Mouse (Mus musculus): ENCODE measurements around the gene Wdr77. TPM values are rescaled to one million over a fixed set of nuclear protein-coding genes. Genes with fewer than 3 reads are reported as not detected.
A peak's percentile ranks its signal among the peaks of the same experiment; 100 is the strongest.
"Not testable (repeated sequence)": the region's sequence is repeated elsewhere in the genome, so short reads cannot be mapped to it uniquely, and the experiment has no call there.

Gene Wdr77
- polyA plus RNA-seq, 1 experiment = 36.5 TPM

DNA sequence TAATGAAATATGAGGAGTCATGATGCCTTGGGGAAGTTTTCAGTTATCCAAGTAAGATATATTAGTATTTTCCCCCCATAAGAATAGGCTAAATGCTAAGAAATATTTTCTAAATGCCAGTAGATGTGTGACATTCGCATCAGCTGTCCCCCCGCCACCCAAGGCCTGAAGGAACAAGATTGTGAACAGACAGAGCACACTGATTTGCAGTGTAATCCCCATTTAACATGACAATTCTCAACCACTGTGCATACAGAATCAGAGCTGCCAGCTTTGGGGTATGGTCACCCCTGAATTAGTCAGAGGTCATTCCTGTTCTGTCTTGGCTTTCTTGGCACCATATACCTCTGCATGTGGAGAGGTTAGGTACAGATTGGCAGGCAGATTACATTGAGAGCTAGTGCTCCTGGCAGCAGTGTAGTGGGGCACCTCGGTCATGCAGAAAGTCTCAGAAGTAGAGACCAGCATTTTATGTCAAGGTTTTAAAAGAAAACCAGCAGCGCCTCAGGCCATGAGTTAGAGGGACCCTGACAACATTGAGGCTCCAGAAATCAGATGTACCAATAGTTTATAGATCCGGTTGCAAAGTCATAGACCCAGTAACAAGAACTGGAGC is 12.8 kb downstream of the Wdr77 start:
- 86% methylated on average over 5 of the region's 5 CpGs for WGBS
- TF ChIP-seq POLR2A (IDR thresholded peaks at IDR 0.05; ENCODE audit: low read depth, low read length) (no peak), CTCF (IDR thresholded peaks at IDR 0.05; ENCODE audit: extremely low read depth, insufficient read depth, insufficient read length, insufficient replicate concordance) (no peak)
- Histone ChIP-seq H3K4me1 (ENCODE audit: control insufficient read depth, insufficient read depth, insufficient read length) (no peaks in the 10 kb centered on the region), H3K36me3 (ENCODE audit: control insufficient read depth, insufficient read depth, low read length) (peaks cover 13% of the 10 kb centered on the region), H3K27me3 (ENCODE audit: control insufficient read depth, insufficient read depth, low read length) (no peaks in the 10 kb centered on the region), H3K4me3 (ENCODE audit: extremely low read depth, insufficient read depth, insufficient read length) (no peak overlapping the region), H3K27ac (ENCODE audit: insufficient read depth, low read length) (no peak overlapping the region)
- no peak for DNase-seq (ENCODE audit: low read depth in 1 of 2, low spot score in 2 of 2)

DNA sequence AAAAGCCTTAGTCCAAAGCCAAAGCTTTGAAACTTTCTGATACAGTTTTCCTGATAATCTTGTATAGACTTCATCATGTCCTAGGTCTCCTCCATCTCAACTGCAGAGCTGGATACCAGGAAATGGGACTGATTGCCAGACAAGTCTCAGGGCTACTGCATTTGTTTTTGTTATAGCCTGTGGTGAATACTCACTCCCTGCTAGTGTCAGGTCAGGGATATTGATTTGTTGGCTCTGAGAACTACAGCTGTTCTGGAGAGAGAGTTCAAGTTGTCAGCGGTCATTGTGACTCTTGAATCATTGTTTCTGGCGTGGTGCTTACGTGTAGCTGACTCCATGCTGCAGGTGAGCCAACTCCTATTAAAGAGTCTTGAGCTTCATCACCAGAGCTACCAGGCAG is 14.2 kb downstream of the Wdr77 start, which contains the start of gene Ovgp1:
TSS of gene Ovgp1 (plus strand) at position 301 of the 400 bp plus-strand sequence.
- TF ChIP-seq CTCF (IDR thresholded peaks at IDR 0.05; ENCODE audit: extremely low read depth, insufficient read depth, insufficient read length, insufficient replicate concordance) (no peak), POLR2A (IDR thresholded peaks at IDR 0.05; ENCODE audit: low read depth, low read length) (no peak)
- Histone ChIP-seq H3K4me1 (ENCODE audit: control insufficient read depth, insufficient read depth, insufficient read length) (no peaks in the 10 kb centered on the region), H3K36me3 (ENCODE audit: control insufficient read depth, insufficient read depth, low read length) (peaks cover 5% of the 10 kb centered on the region; the same call in 1 of the 2 replicates), H3K27ac (ENCODE audit: insufficient read depth, low read length) (no peak within 1 kb of the TSS), H3K4me3 (ENCODE audit: extremely low read depth, insufficient read depth, insufficient read length) (no peak within 1 kb of the TSS), H3K27me3 (ENCODE audit: control insufficient read depth, insufficient read depth, low read length) (no peaks in the 10 kb centered on the region)
- WGBS = 84% methylated on average over 3 of the region's 3 CpGs
- DNase-seq (ENCODE audit: low read depth in 1 of 2, low spot score in 2 of 2) = no peak

DNA sequence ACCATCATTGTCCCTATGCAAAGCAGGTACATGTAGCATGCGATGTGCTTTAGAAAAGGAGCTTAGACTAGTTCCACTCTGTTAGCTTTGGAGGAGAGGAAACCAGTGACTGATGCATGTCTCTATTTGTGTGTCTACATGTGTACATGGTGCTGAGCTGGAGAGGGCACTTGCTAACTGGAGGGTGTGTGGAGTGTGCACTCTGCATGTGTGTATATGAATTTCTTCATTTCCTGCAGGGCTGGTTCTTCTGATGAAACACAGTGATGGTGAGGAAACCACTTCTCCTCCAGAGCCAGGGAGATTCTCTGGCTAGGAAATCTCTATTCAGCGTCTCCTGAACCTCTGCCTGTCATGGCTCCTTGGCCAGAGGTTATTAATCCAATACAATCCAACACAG is 15.0 kb downstream of the Wdr77 start:
- no peaks in the 10 kb centered on the region for H3K27me3 ChIP-seq (ENCODE audit: control insufficient read depth, insufficient read depth, low read length)
- TF ChIP-seq CTCF (IDR thresholded peaks at IDR 0.05; ENCODE audit: extremely low read depth, insufficient read depth, insufficient read length, insufficient replicate concordance) = no peak
- no peak for TF ChIP-seq POLR2A (IDR thresholded peaks at IDR 0.05; ENCODE audit: low read depth, low read length)
- no peak overlapping the region for H3K27ac ChIP-seq (ENCODE audit: insufficient read depth, low read length)
- H3K36me3 ChIP-seq (ENCODE audit: control insufficient read depth, insufficient read depth, low read length) = peaks cover 4% of the 10 kb centered on the region; the same call in 1 of the 2 replicates
- DNase-seq (ENCODE audit: low read depth in 1 of 2, low spot score in 2 of 2) = no peak
- WGBS = 74% methylated on average over 2 of the region's 2 CpGs
- no peaks in the 10 kb centered on the region for H3K4me1 ChIP-seq (ENCODE audit: control insufficient read depth, insufficient read depth, insufficient read length)
- H3K4me3 ChIP-seq (ENCODE audit: extremely low read depth, insufficient read depth, insufficient read length) = no peak overlapping the region

DNA sequence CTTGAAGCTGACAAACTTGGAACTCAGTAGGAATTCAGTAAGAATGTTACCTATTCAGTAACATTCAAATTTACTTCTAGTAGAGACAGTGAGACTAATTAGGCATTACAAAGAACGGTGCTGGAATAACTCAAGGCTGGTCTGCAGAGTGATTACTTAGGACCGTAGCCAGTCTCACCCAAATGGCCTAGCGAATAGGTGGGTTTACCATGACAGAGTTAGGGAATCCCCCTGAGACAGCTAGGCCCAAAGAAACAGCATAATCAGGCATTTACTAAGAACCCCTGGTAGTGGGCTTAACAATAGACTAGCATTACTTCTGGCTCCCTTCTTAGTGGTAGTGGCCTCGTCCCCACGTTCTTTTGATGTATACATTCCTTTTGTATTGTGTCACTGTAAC is 30.4 kb downstream of the Wdr77 start:
- H3K36me3 ChIP-seq (ENCODE audit: control insufficient read depth, insufficient read depth, low read length); H3K4me3 ChIP-seq (ENCODE audit: extremely low read depth, insufficient read depth, insufficient read length); DNase-seq (ENCODE audit: low read depth in 1 of 2, low spot score in 2 of 2); H3K27ac ChIP-seq (ENCODE audit: insufficient read depth, low read length); H3K4me1 ChIP-seq (ENCODE audit: control insufficient read depth, insufficient read depth, insufficient read length); H3K27me3 ChIP-seq (ENCODE audit: control insufficient read depth, insufficient read depth, low read length): not testable (repeated sequence)
- 87% methylated on average over 5 of the region's 5 CpGs for WGBS

DNA sequence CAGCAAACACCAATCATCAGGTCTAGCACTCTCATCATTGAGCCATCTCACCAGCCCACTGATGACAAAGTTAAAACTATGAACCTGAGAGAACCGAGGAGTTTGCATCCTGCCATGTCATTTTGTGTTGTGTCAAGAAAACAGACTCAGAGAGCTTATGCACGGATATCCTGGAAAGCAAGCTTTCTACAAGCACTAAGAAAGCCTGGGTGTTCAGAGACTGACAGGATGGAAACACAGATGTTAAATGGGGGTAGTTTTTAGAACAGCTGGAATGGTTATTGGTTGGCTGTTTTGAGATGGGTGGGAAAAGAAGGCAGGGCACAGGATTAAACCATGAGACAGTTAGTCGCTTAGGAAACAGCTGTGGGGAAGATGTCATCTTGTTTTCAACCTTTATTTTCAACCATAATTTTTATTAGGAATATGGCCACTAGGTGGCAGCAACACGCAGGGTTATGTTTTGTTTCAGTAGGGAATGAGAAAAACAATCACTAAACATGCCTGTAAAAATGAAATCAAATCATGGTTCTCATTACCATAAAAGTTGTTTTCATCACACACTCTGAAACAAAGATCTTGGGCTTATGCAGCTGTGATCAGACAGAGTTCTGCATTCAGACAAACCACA is 32.6 kb downstream of the Wdr77 start:
- peak in 1 of 2 experiments; percentile 50 for DNase-seq (ENCODE audit: low read depth in 1 of 2, low spot score in 2 of 2)
- WGBS = 12% methylated on average over 4 of the region's 4 CpGs
- H3K36me3 ChIP-seq (ENCODE audit: control insufficient read depth, insufficient read depth, low read length) = no peaks in the 10 kb centered on the region
- no peak overlapping the region for H3K4me3 ChIP-seq (ENCODE audit: extremely low read depth, insufficient read depth, insufficient read length)
- H3K27me3 ChIP-seq (ENCODE audit: control insufficient read depth, insufficient read depth, low read length) = no peaks in the 10 kb centered on the region
- no peak overlapping the region for H3K27ac ChIP-seq (ENCODE audit: insufficient read depth, low read length)
- H3K4me1 ChIP-seq (ENCODE audit: control insufficient read depth, insufficient read depth, insufficient read length) = no peaks in the 10 kb centered on the region; the same call in none of the 2 replicates
- TF ChIP-seq CTCF (IDR thresholded peaks at IDR 0.05; ENCODE audit: extremely low read depth, insufficient read depth, insufficient read length, insufficient replicate concordance) (no peak), POLR2A (IDR thresholded peaks at IDR 0.05; ENCODE audit: low read depth, low read length) (no peak)

DNA sequence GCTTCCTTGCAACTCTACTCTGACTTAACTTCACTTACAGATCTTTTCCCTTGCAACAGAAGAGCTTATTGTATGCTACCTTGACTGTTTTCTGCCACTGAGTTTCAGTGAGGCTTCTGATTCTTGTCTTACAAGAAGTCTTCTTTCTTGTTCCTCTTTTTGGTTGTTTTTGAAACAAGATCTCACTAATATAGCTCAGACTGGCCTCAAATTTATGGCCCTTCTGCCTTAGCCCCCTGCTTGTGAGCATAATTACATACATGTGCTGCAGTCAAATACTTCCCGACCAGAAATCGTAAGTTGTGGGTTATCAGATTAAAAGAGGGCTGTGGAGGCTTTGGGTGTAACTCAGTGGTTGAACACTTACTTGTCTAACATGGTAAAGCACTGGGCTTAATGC is 35.6 kb downstream of the Wdr77 start:
- Histone ChIP-seq H3K4me1 (ENCODE audit: control insufficient read depth, insufficient read depth, insufficient read length) (no peaks in the 10 kb centered on the region; the same call in none of the 2 replicates), H3K4me3 (ENCODE audit: extremely low read depth, insufficient read depth, insufficient read length) (no peak overlapping the region), H3K27ac (ENCODE audit: insufficient read depth, low read length) (peak overlapping the region; percentile 29; the same call in 1 of the 2 replicates), H3K36me3 (ENCODE audit: control insufficient read depth, insufficient read depth, low read length) (no peaks in the 10 kb centered on the region), H3K27me3 (ENCODE audit: control insufficient read depth, insufficient read depth, low read length) (no peaks in the 10 kb centered on the region)
- DNase-seq (ENCODE audit: low read depth in 1 of 2, low spot score in 2 of 2) = no peak
- WGBS = 9% methylated on average over 2 of the region's 2 CpGs
- TF ChIP-seq CTCF (IDR thresholded peaks at IDR 0.05; ENCODE audit: extremely low read depth, insufficient read depth, insufficient read length, insufficient replicate concordance) (no peak), POLR2A (IDR thresholded peaks at IDR 0.05; ENCODE audit: low read depth, low read length) (no peak)

Measured in spleen, adult 2 months (tissue).